Mouse (Mus musculus): ENCODE results near the gene Fen1. TPM values are rescaled to one million over a fixed set of nuclear protein-coding genes. Genes with fewer than 3 reads are reported as not detected.

Fen1 gene
- polyA plus RNA-seq, 1 experiment from 2014 or later = 200 TPM

DNA sequence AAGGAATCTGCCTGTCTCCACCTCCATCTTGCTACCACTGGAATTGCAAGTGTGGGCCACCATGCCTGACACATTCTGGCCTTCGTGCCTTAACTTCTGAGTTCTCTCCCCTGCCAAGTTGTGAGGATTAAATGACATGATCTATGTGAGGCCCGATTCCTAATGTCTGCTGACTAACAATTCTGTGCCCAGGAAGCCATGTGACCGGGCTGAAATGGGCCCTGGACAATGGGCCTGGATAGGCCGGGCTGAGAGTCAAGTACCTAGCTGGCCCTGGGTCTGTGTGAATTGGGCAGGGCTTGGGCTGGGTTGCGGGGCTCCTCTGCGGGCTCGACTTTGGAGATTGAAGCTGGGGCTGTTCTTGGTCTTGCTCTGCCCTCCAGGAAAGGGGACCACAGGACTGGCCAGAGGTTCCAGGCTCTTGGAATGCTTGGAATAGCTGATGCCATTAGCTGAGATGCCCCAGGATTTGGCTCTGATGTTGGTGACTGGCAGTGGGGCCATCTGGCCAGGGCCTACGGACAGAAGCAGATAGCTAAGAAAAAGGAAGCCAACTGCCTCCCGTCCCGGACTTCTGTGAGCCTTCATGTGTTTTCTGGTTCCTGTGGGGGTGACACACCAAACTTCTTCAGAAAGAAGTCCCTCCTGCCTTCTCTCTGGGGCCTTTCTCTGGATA is 10.0 kb upstream of the Fen1 start:
- no peaks in the 10 kb centered on the region for H3K27me3 ChIP-seq (replicated peaks)
- no peak overlapping the region for H3K4me2 ChIP-seq
- peaks cover 69% of the 10 kb centered on the region for H3K36me3 ChIP-seq
- H3K9me3 ChIP-seq (replicated peaks) = no peaks in the 10 kb centered on the region
- no peak overlapping the region for H3K9ac ChIP-seq
- no peak for ATAC-seq
- no peak overlapping the region for H3K27ac ChIP-seq
- 72% methylated on average over 10 of the region's 10 CpGs for WGBS (ENCODE audit: insufficient replicate concordance)
- H3K4me1 ChIP-seq = peaks cover 22% of the 10 kb centered on the region
- no peak overlapping the region for H3K4me3 ChIP-seq

- no peak overlapping the region for H3K4me3 ChIP-seq
- H3K27me3 ChIP-seq (replicated peaks) = no peaks in the 10 kb centered on the region
- ATAC-seq = no peak
- no peak overlapping the region for H3K4me2 ChIP-seq
- H3K27ac ChIP-seq = no peak overlapping the region
- no peaks in the 10 kb centered on the region for H3K9me3 ChIP-seq (replicated peaks)
- H3K4me1 ChIP-seq = peaks cover 22% of the 10 kb centered on the region
- no peak overlapping the region for H3K9ac ChIP-seq
- peaks cover 85% of the 10 kb centered on the region for H3K36me3 ChIP-seq
- whole genome bisulfite sequencing (ENCODE audit: insufficient replicate concordance) = 55% methylated on average over 4 of the region's 4 CpGs
These were observed 6.9 kb upstream of the Fen1 start for GRCm38 (mm10) chr19:10210885-10211284.

- Histone ChIP-seq H3K4me1 (peaks cover 34% of the 10 kb centered on the region), H3K9me3 (replicated peaks) (no peaks in the 10 kb centered on the region), H3K36me3 (peaks cover 77% of the 10 kb centered on the region), H3K27me3 (replicated peaks) (no peaks in the 10 kb centered on the region), H3K4me3 (no peak overlapping the region), H3K9ac (no peak overlapping the region), H3K27ac (no peak overlapping the region; the same call in 1 of the 2 replicates), H3K4me2 (no peak overlapping the region)
- no peak for ATAC-seq
- 72% methylated on average over 3 of the region's 3 CpGs for WGBS (ENCODE audit: insufficient replicate concordance)
These were observed 4.9 kb upstream of the Fen1 start for GRCm38 (mm10) chr19:10208851-10209250.

DNA sequence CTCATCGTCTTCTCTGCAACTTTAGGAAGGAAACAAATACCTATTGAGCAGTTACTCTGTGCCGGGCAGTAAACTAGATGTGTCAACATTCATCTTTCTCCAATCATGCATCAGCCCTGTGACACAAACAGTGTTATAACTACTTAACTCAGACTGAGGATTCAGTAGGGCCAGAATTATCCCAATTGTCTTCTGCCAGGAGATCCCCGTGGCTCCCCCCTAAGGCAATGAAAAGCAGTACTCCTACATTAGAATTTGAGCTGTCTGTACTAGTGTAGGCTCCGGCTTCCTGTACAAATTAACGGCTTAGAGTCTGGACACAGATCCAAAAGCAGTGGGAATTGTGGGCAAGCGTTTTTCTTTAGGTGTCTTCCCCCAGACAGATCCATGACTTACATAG is 1.1 kb upstream of the Fen1 start:
- Histone ChIP-seq H3K4me2 (peak overlapping the region; percentile 80), H3K4me3 (peak overlapping the region; percentile 97), H3K9me3 (replicated peaks) (no peaks in the 10 kb centered on the region), H3K4me1 (peaks cover 39% of the 10 kb centered on the region), H3K36me3 (peaks cover 67% of the 10 kb centered on the region), H3K27me3 (replicated peaks) (no peaks in the 10 kb centered on the region), H3K27ac (no peak overlapping the region), H3K9ac (peak overlapping the region; percentile 97)
- no peak for ATAC-seq
- WGBS (ENCODE audit: insufficient replicate concordance) = 70% methylated on average over 6 of the region's 6 CpGs

DNA sequence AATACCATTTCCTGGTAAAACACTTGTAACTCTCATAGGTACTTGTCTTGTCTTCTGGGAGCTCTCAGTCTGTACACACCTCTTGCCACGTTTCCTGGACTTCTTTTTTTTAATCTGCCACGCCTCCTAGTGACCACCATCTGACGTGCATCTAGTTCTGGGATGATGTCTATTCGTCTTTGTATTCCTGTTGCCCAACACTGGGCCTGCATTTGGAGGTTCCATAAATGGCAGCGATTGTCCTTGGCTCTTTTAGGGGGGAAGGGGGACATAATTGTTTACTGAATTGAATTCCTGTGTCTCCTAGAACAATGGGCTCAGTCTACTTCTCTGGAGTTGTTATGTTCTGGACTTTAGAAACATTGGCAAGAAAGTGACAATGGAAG is 640 bp upstream of the Fen1 start:
- no peak for ATAC-seq
- H3K4me2 ChIP-seq = peak overlapping the region; percentile 80

GRCm38 (mm10) chr19:10203146-10203847 is 672 bp downstream of the Fen1 start:
- H3K9ac ChIP-seq = peak overlapping the region; percentile 97
- 1% methylated on average over 23 of the region's 23 CpGs for WGBS (ENCODE audit: insufficient replicate concordance)
- peak; percentile 84 for ATAC-seq
- H3K4me3 ChIP-seq = peak overlapping the region; percentile 97
- H3K36me3 ChIP-seq = peaks cover 67% of the 10 kb centered on the region
- H3K4me1 ChIP-seq = peaks cover 49% of the 10 kb centered on the region
- H3K27me3 ChIP-seq (replicated peaks) = no peaks in the 10 kb centered on the region
- no peaks in the 10 kb centered on the region for H3K9me3 ChIP-seq (replicated peaks)
- H3K4me2 ChIP-seq = peak overlapping the region; percentile 80
- peak overlapping the region; percentile 97 for H3K27ac ChIP-seq

More for the DNA sequence above, 640 bp upstream of the Fen1 start:
- no peaks in the 10 kb centered on the region for H3K27me3 ChIP-seq (replicated peaks)
- under 1% methylated on average over 5 of the region's 5 CpGs for WGBS (ENCODE audit: insufficient replicate concordance)
- H3K36me3 ChIP-seq = peaks cover 67% of the 10 kb centered on the region
- H3K9me3 ChIP-seq (replicated peaks) = no peaks in the 10 kb centered on the region
- peak overlapping the region; percentile 97 for H3K27ac ChIP-seq
- H3K9ac ChIP-seq = peak overlapping the region; percentile 97
- peaks cover 42% of the 10 kb centered on the region for H3K4me1 ChIP-seq
- H3K4me3 ChIP-seq = peak overlapping the region; percentile 97

GRCm38 (mm10) chr19:10198723-10199122 is 5.2 kb downstream of the Fen1 start:
- H3K4me1 ChIP-seq = peaks cover 45% of the 10 kb centered on the region
- H3K9ac ChIP-seq = no peak overlapping the region
- peaks cover 86% of the 10 kb centered on the region for H3K36me3 ChIP-seq
- no peaks in the 10 kb centered on the region for H3K27me3 ChIP-seq (replicated peaks)
- WGBS (ENCODE audit: insufficient replicate concordance) = 28% methylated on average over 3 of the region's 3 CpGs
- H3K4me3 ChIP-seq = no peak overlapping the region
- no peaks in the 10 kb centered on the region for H3K9me3 ChIP-seq (replicated peaks)
- no peak for ATAC-seq
- peak overlapping the region; percentile 37; the same call in 1 of the 2 replicates for H3K27ac ChIP-seq
- no peak overlapping the region for H3K4me2 ChIP-seq

- Histone ChIP-seq H3K4me2 (no peak overlapping the region), H3K27ac (peak overlapping the region; percentile 37; the same call in 1 of the 2 replicates), H3K9ac (no peak overlapping the region), H3K4me1 (peaks cover 45% of the 10 kb centered on the region), H3K27me3 (replicated peaks) (no peaks in the 10 kb centered on the region), H3K9me3 (replicated peaks) (no peaks in the 10 kb centered on the region), H3K4me3 (no peak overlapping the region), H3K36me3 (peaks cover 90% of the 10 kb centered on the region)
- 69% methylated on average over 2 of the region's 2 CpGs for WGBS (ENCODE audit: insufficient replicate concordance)
- no peak for ATAC-seq
These were observed 5.7 kb downstream of the Fen1 start for GRCm38 (mm10) chr19:10198286-10198685.

DNA sequence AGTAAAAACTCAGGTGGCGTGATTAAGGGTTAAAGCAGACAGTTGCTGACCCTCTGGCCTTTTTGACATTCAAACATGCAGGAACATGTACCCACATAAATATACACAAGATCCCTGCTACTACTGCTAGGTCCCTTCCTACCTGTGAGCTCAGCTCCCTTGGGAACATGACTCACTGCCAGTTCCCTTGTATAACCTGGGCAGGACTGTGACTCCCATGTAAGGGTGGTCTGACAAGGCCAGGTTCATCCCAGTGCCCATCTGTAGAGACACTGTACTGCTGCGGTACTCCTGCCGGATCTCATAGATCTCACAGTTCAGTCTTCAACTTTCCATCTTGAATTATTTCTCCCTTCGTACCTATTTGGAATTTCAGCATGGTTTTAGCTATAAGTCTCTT is 6.8 kb downstream of the Fen1 start:
- H3K4me1 ChIP-seq = peaks cover 38% of the 10 kb centered on the region
- ATAC-seq = no peak
- H3K4me2 ChIP-seq = no peak overlapping the region
- peaks cover 100% of the 10 kb centered on the region for H3K36me3 ChIP-seq
- H3K27me3 ChIP-seq (replicated peaks) = no peaks in the 10 kb centered on the region
- peak overlapping the region; percentile 1; the same call in 1 of the 2 replicates for H3K27ac ChIP-seq
- no peak overlapping the region for H3K9ac ChIP-seq
- H3K9me3 ChIP-seq (replicated peaks) = no peaks in the 10 kb centered on the region
- 92% methylated on average over 4 of the region's 4 CpGs for WGBS (ENCODE audit: insufficient replicate concordance)
- H3K4me3 ChIP-seq = no peak overlapping the region

GRCm38 (mm10) chr19:10195252-10195651 is 8.7 kb downstream of the Fen1 start:
- no peak overlapping the region for H3K4me2 ChIP-seq
- H3K9me3 ChIP-seq (replicated peaks) = no peaks in the 10 kb centered on the region
- WGBS (ENCODE audit: insufficient replicate concordance) = 76% methylated on average over 5 of the region's 5 CpGs
- no peak for ATAC-seq
- no peak overlapping the region for H3K9ac ChIP-seq
- 0 out of 2 replicates have a peak overlapping the region, but pooled peaks have one; percentile 1 for H3K27ac ChIP-seq
- peaks cover 100% of the 10 kb centered on the region for H3K36me3 ChIP-seq
- no peak overlapping the region for H3K4me3 ChIP-seq
- H3K27me3 ChIP-seq (replicated peaks) = no peaks in the 10 kb centered on the region
- peaks cover 34% of the 10 kb centered on the region for H3K4me1 ChIP-seq

GRCm38 (mm10) chr19:10194337-10194736 is 9.6 kb downstream of the Fen1 start:
- ATAC-seq = no peak
- no peaks in the 10 kb centered on the region for H3K9me3 ChIP-seq (replicated peaks)
- no peaks in the 10 kb centered on the region for H3K27me3 ChIP-seq (replicated peaks)
- peaks cover 100% of the 10 kb centered on the region for H3K36me3 ChIP-seq
- H3K9ac ChIP-seq = no peak overlapping the region
- H3K4me3 ChIP-seq = no peak overlapping the region
- H3K4me2 ChIP-seq = no peak overlapping the region
- peaks cover 29% of the 10 kb centered on the region for H3K4me1 ChIP-seq
- no peak overlapping the region for H3K27ac ChIP-seq
- 88% methylated on average over 11 of the region's 11 CpGs for WGBS (ENCODE audit: insufficient replicate concordance)

GRCm38 (mm10) chr19:10191326-10191725 is 12.6 kb downstream of the Fen1 start:
- H3K27me3 ChIP-seq (replicated peaks) = no peaks in the 10 kb centered on the region
- H3K9ac ChIP-seq = no peak overlapping the region
- H3K4me1 ChIP-seq = peaks cover 25% of the 10 kb centered on the region
- peak; percentile 36; the same call in 1 of the 2 replicates for ATAC-seq
- peak overlapping the region; percentile 5 for H3K27ac ChIP-seq
- no peak overlapping the region for H3K4me3 ChIP-seq
- no peaks in the 10 kb centered on the region for H3K9me3 ChIP-seq (replicated peaks)
- H3K4me2 ChIP-seq = 0 out of 2 replicates have a peak overlapping the region, but pooled peaks have one; percentile 11
- peaks cover 100% of the 10 kb centered on the region for H3K36me3 ChIP-seq
- 42% methylated on average over 7 of the region's 7 CpGs for WGBS (ENCODE audit: insufficient replicate concordance)
